Mouse (Mus musculus) layer of hippocampus, adult 11-12 months (tissue): ENCODE measurements around the gene Gnaq.

Experiments used
- DNase-seq: peaks from one replicate; pipeline ENCODE4 v3.0.0; 2022; ENCODE audit warnings: low spot score

The Gnaq gene

GRCm38 (mm10) chr19:16198162-16198561 lies 65.5 kb downstream of the Gnaq start:
- peak; percentile 33 for DNase-seq

GRCm38 (mm10) chr19:16201356-16201755 lies 68.7 kb downstream of the Gnaq start:
- DNase-seq, result no peak

GRCm38 (mm10) chr19:16204776-16205680 lies 72.4 kb downstream of the Gnaq start:
- no peak for DNase-seq

GRCm38 (mm10) chr19:16209616-16210015 lies 77.0 kb downstream of the Gnaq start:
- DNase-seq, result no peak

GRCm38 (mm10) chr19:16214946-16215345 lies 82.3 kb downstream of the Gnaq start:
- DNase-seq, result no peak

GRCm38 (mm10) chr19:16215430-16216016 lies 82.9 kb downstream of the Gnaq start:
- DNase-seq, result no peak

GRCm38 (mm10) chr19:16219978-16220377 lies 87.3 kb downstream of the Gnaq start:
- DNase-seq, result no peak

- no peak for DNase-seq
Measured at GRCm38 (mm10) chr19:16222526-16222925, 89.9 kb downstream of the Gnaq start.

GRCm38 (mm10) chr19:16223126-16223525 lies 90.5 kb downstream of the Gnaq start:
- DNase-seq, result no peak

- no peak for DNase-seq
Measured at GRCm38 (mm10) chr19:16224831-16225230, 92.2 kb downstream of the Gnaq start.

GRCm38 (mm10) chr19:16231584-16231983 lies 99.0 kb downstream of the Gnaq start:
- DNase-seq, result no peak

- no peak for DNase-seq
Measured at GRCm38 (mm10) chr19:16235594-16235993, 103.0 kb downstream of the Gnaq start.

- no peak for DNase-seq
Measured at GRCm38 (mm10) chr19:16237034-16237433, 104.4 kb downstream of the Gnaq start.

GRCm38 (mm10) chr19:16238072-16238471 lies 105.4 kb downstream of the Gnaq start:
- DNase-seq, result no peak

GRCm38 (mm10) chr19:16238512-16238911 lies 105.9 kb downstream of the Gnaq start:
- no peak for DNase-seq

GRCm38 (mm10) chr19:16242708-16243107 lies 110.1 kb downstream of the Gnaq start:
- DNase-seq, result no peak

- no peak for DNase-seq
Measured at GRCm38 (mm10) chr19:16249025-16249424, 116.4 kb downstream of the Gnaq start.

GRCm38 (mm10) chr19:16250921-16251320 lies 118.3 kb downstream of the Gnaq start:
- DNase-seq, result no peak

GRCm38 (mm10) chr19:16251819-16252218 lies 119.2 kb downstream of the Gnaq start:
- DNase-seq, result no peak

GRCm38 (mm10) chr19:16252696-16253095 lies 120.1 kb downstream of the Gnaq start:
- DNase-seq, result no peak

GRCm38 (mm10) chr19:16254881-16255280 lies 122.2 kb downstream of the Gnaq start:
- DNase-seq, result peak; percentile 47

GRCm38 (mm10) chr19:16255294-16255693 lies 122.7 kb downstream of the Gnaq start:
- no peak for DNase-seq

- no peak for DNase-seq
Measured at GRCm38 (mm10) chr19:16258766-16259355, 126.2 kb downstream of the Gnaq start.
